Mouse (Mus musculus) intestine, postnatal 0 days (tissue): ENCODE results near the gene Gstm6. TPM values are rescaled to one million over a fixed set of nuclear protein-coding genes. Genes with fewer than 3 reads are reported as not detected.

ENCODE experiments used
- ATAC-seq: fragments of 200-750 bp; cut with Nextera tagmentation; 2 replicates; pipeline ENCODE4 v1.8.0; 2017; ENCODE audit warnings: mild to moderate bottlenecking, moderate TSS enrichment, moderate library complexity
- H3K27ac ChIP-seq: fragments of 300-500 bp; sonication (generic); 2 replicates; pipeline ENCODE4 v1.5.1; 2014; ENCODE audit warnings: mild to moderate bottlenecking, low read depth, low read length, moderate library complexity
- H3K27me3 ChIP-seq: fragments of 300-500 bp; sonication (generic); replicated peaks from 2 replicates; pipeline ENCODE4 v1.6.1; 2014; ENCODE audit warnings: low read length, mixed read lengths; ENCODE audit not compliant: control insufficient read depth, insufficient read depth
- H3K36me3 ChIP-seq: fragments of 300-500 bp; sonication (generic); 2 replicates; pipeline ENCODE4 v1.6.1; 2014; ENCODE audit warnings: mild to moderate bottlenecking, moderate library complexity; ENCODE audit not compliant: control insufficient read depth, insufficient read depth
- H3K4me1 ChIP-seq: fragments of 300-500 bp; sonication (generic); replicated peaks from 2 replicates; pipeline ENCODE4 v1.6.1; 2014; ENCODE audit warnings: antibody characterized with exemption, low read length, mixed read lengths; ENCODE audit not compliant: control insufficient read depth, insufficient read depth
- H3K4me2 ChIP-seq: fragments of 300-500 bp; sonication (generic); replicated peaks from 2 replicates; pipeline ENCODE4 v1.6.1; 2014; ENCODE audit warnings: low read depth, mild to moderate bottlenecking, moderate library complexity
- H3K4me3 ChIP-seq: fragments of 300-500 bp; sonication (generic); 2 replicates; pipeline ENCODE4 v1.5.1; 2014; ENCODE audit warnings: low read depth, low read length
- H3K9ac ChIP-seq: fragments of 300-500 bp; sonication (generic); 2 replicates; pipeline ENCODE4 v1.6.1; 2014; ENCODE audit warnings: mild to moderate bottlenecking, low read depth, low read length
- H3K9me3 ChIP-seq: fragments of 300-500 bp; sonication (generic); 2 replicates; pipeline ENCODE4 v1.6.1; 2016; ENCODE audit warnings: mixed run types; ENCODE audit not compliant: control insufficient read depth
- CTCF ChIP-seq: sonication (generic); IDR thresholded peaks from 2 replicates; pipeline ENCODE4 v1.5.1; 2016; ENCODE audit warnings: low read depth, mild to moderate bottlenecking, control low read depth, antibody characterized with exemption, moderate library complexity
- WGBS: fragments of 180-500 bp; shearing (Covaris S2); extraction: QIAGEN DNeasy Blood & Tissue Kit; methylation state at CpG from one replicate; pipeline ENCODE4 v1.1.7; 2014; 5-methylcytosine and 5-hydroxymethylcytosine counted together
- polyA plus RNA-seq: library from polyadenylated mRNA; unstranded; fragments of >200 nt; fragmentation: Nextera tagmentation; extraction: Ambion mirVana; gene quantifications from 2 replicates; pipeline ENCODE4 v1.2.1, GENCODE M21; 2015

Gstm6 gene
- polyA plus RNA-seq, 1 experiment from 2014 or later, result 21.6 TPM

GRCm38 (mm10) chr3:107935888-107936287, 7.7 kb downstream of the Gstm6 start:
- H3K27me3 ChIP-seq, result no peaks in the 10 kb centered on the region
- H3K27ac ChIP-seq, result no peak overlapping the region
- no peak for ATAC-seq
- H3K36me3 ChIP-seq, result no peaks in the 10 kb centered on the region
- no peak overlapping the region for H3K9ac ChIP-seq
- no peaks in the 10 kb centered on the region for H3K9me3 ChIP-seq
- TF ChIP-seq CTCF, result no peak
- no peaks in the 10 kb centered on the region for H3K4me1 ChIP-seq
- WGBS, result 33% methylated on average over 3 of the region's 3 CpGs
- no peak overlapping the region for H3K4me2 ChIP-seq
- H3K4me3 ChIP-seq, result no peak overlapping the region

GRCm38 (mm10) chr3:107935268-107935667, 8.3 kb downstream of the Gstm6 start:
- Histone ChIP-seq H3K27me3 (no peaks in the 10 kb centered on the region), H3K9ac (no peak overlapping the region), H3K9me3 (no peaks in the 10 kb centered on the region), H3K4me1 (no peaks in the 10 kb centered on the region), H3K4me3 (no peak overlapping the region), H3K36me3 (no peaks in the 10 kb centered on the region), H3K27ac (no peak overlapping the region), H3K4me2 (no peak overlapping the region)
- ATAC-seq, result no peak
- WGBS, result 80% methylated on average over 3 of the region's 3 CpGs
- TF ChIP-seq CTCF, result no peak

- WGBS, result 44% methylated on average over 6 of the region's 6 CpGs
Observed at GRCm38 (mm10) chr3:107932128-107932527, 11.4 kb downstream of the Gstm6 start.

GRCm38 (mm10) chr3:107931670-107932069, 11.9 kb downstream of the Gstm6 start, which contains the start of gene Gstm7:
Gstm7 (minus strand) TSS chr3:107931817.
- peak; percentile 67 for TF ChIP-seq CTCF
- Histone ChIP-seq H3K9ac (peak within 1 kb of the TSS; percentile 31; the same call in 1 of the 2 replicates), H3K4me2 (peak within 1 kb of the TSS; percentile 65), H3K4me3 (peak within 1 kb of the TSS; percentile 23; the same call in 1 of the 2 replicates), H3K27me3 (no peaks in the 10 kb centered on the region), H3K4me1 (no peaks in the 10 kb centered on the region), H3K36me3 (no peaks in the 10 kb centered on the region), H3K27ac (no peak within 1 kb of the TSS), H3K9me3 (no peaks in the 10 kb centered on the region)
- ATAC-seq, result peak; percentile 95
- WGBS, result 4% methylated on average over 10 of the region's 10 CpGs

More at GRCm38 (mm10) chr3:107932128-107932527, 11.4 kb downstream of the Gstm6 start:
- H3K27ac ChIP-seq, result no peak overlapping the region
- H3K4me1 ChIP-seq, result no peaks in the 10 kb centered on the region
- H3K9me3 ChIP-seq, result no peaks in the 10 kb centered on the region
- no peaks in the 10 kb centered on the region for H3K27me3 ChIP-seq
- H3K4me3 ChIP-seq, result no peak overlapping the region
- no peak for TF ChIP-seq CTCF
- peak; percentile 71 for ATAC-seq
- no peak overlapping the region for H3K9ac ChIP-seq
- peak overlapping the region; percentile 65; the same call in 1 of the 2 replicates for H3K4me2 ChIP-seq
- no peaks in the 10 kb centered on the region for H3K36me3 ChIP-seq

GRCm38 (mm10) chr3:107931134-107931533, 12.4 kb downstream of the Gstm6 start:
- Histone ChIP-seq H3K27ac (no peak overlapping the region), H3K4me1 (no peaks in the 10 kb centered on the region), H3K4me3 (peak overlapping the region; percentile 23; the same call in 1 of the 2 replicates), H3K4me2 (peak overlapping the region; percentile 65), H3K9ac (no peak overlapping the region; the same call in 1 of the 2 replicates), H3K36me3 (no peaks in the 10 kb centered on the region), H3K27me3 (no peaks in the 10 kb centered on the region), H3K9me3 (no peaks in the 10 kb centered on the region)
- TF ChIP-seq CTCF, result no peak
- no peak for ATAC-seq
- 55% methylated on average over 2 of the region's 2 CpGs for WGBS

GRCm38 (mm10) chr3:107929731-107930130, 13.8 kb downstream of the Gstm6 start:
- H3K36me3 ChIP-seq, result no peaks in the 10 kb centered on the region
- no peak overlapping the region for H3K4me2 ChIP-seq
- no peak overlapping the region for H3K27ac ChIP-seq
- no peak overlapping the region for H3K9ac ChIP-seq
- no peak overlapping the region for H3K4me3 ChIP-seq
- 72% methylated on average over 4 of the region's 4 CpGs for WGBS
- TF ChIP-seq CTCF, result no peak
- no peak for ATAC-seq
- no peaks in the 10 kb centered on the region for H3K9me3 ChIP-seq
- no peaks in the 10 kb centered on the region for H3K27me3 ChIP-seq
- no peaks in the 10 kb centered on the region for H3K4me1 ChIP-seq

- 76% methylated on average over 4 of the region's 4 CpGs for WGBS
- TF ChIP-seq CTCF, result no peak
- ATAC-seq, result no peak
Observed at GRCm38 (mm10) chr3:107929243-107929642, 14.3 kb downstream of the Gstm6 start.

More at GRCm38 (mm10) chr3:107929243-107929642, 14.3 kb downstream of the Gstm6 start:
- no peaks in the 10 kb centered on the region for H3K36me3 ChIP-seq
- no peak overlapping the region for H3K4me3 ChIP-seq
- no peaks in the 10 kb centered on the region for H3K9me3 ChIP-seq
- no peak overlapping the region for H3K4me2 ChIP-seq
- H3K4me1 ChIP-seq, result no peaks in the 10 kb centered on the region
- no peak overlapping the region for H3K9ac ChIP-seq
- no peaks in the 10 kb centered on the region for H3K27me3 ChIP-seq
- no peak overlapping the region for H3K27ac ChIP-seq
